Mouse (Mus musculus) limb, embryonic 13.5 days (tissue): ENCODE measurements around the gene Panx3. TPM values are rescaled to one million over a fixed set of nuclear protein-coding genes. Genes with fewer than 3 reads are reported as not detected.

ENCODE experiments used
- polyA plus RNA-seq: library from polyadenylated mRNA; unstranded; fragments of >200 nt; fragmentation: Nextera tagmentation; extraction: Ambion mirVana; gene quantifications from 2 replicates; pipeline ENCODE4 v1.2.1, GENCODE M21; 2015

Gene Panx3
- polyA plus RNA-seq, 1 experiment from 2014 or later = 17.4 TPM

Other genes starting within 250 kb of the Panx3 start
- gene Robo3, start 236.0 kb downstream of the Panx3 start, polyA plus RNA-seq = 0.05 and 0.10 TPM in 2 replicates
- gene Msantd2, start 179.9 kb downstream of the Panx3 start, polyA plus RNA-seq = 30.1 and 33.2 TPM in 2 replicates
- gene Esam, start 141.2 kb downstream of the Panx3 start, polyA plus RNA-seq = 39.3 and 39.5 TPM in 2 replicates
- gene Vsig2, start 130.0 kb downstream of the Panx3 start, polyA plus RNA-seq = 0.57 and 1.1 TPM in 2 replicates
- gene Nrgn, start 116.3 kb downstream of the Panx3 start, polyA plus RNA-seq = 7.9 and 8.6 TPM in 2 replicates
- 6.7 and 7.8 TPM in 2 replicates for gene Siae, start 113.5 kb downstream of the Panx3 start, polyA plus RNA-seq
- 5.1 and 6.0 TPM in 2 replicates for gene Spa17, start 55.5 kb downstream of the Panx3 start, polyA plus RNA-seq
- gene Tbrg1, start 11.9 kb downstream of the Panx3 start, polyA plus RNA-seq = 186 and 190 TPM in 2 replicates
- not detected in 2 replicates for gene Olfr160, start 47.0 kb upstream of the Panx3 start, polyA plus RNA-seq
- 0.15 TPM in 1 of 2 replicates, not detected in the other for gene Olfr874, start 75.9 kb upstream of the Panx3 start, polyA plus RNA-seq
- gene Olfr875, start 102.6 kb upstream of the Panx3 start, polyA plus RNA-seq = not detected in 2 replicates
- not detected in 2 replicates for gene Olfr876, start 133.8 kb upstream of the Panx3 start, polyA plus RNA-seq
- gene Olfr877, start 185.0 kb upstream of the Panx3 start, polyA plus RNA-seq = not detected in 2 replicates
- not detected in 2 replicates for gene Olfr145, start 227.5 kb upstream of the Panx3 start, polyA plus RNA-seq
- gene Olfr878, start 248.6 kb upstream of the Panx3 start, polyA plus RNA-seq = not detected in 2 replicates